Mouse (Mus musculus): Measurements from ENCODE around the gene Pou3f1.

- TF ChIP-seq CTCF (conservative IDR thresholded peaks at IDR 0.05; ENCODE audit: low read length): no peak
- no peak for TF ChIP-seq NANOG (IDR thresholded peaks at IDR 0.05; ENCODE audit: borderline replicate concordance, low read length)
- no peak for TF ChIP-seq POU5F1 (IDR thresholded peaks at IDR 0.05; ENCODE audit: borderline replicate concordance, low read length)
Measured at GRCm38 (mm10) chr4:124656518-124656853, at the start of gene Pou3f1.

Data from E14TG2a.4 (cell line).